29 mouse cellular contexts compared by ENCODE assay signal in the genomic region with DNA sequence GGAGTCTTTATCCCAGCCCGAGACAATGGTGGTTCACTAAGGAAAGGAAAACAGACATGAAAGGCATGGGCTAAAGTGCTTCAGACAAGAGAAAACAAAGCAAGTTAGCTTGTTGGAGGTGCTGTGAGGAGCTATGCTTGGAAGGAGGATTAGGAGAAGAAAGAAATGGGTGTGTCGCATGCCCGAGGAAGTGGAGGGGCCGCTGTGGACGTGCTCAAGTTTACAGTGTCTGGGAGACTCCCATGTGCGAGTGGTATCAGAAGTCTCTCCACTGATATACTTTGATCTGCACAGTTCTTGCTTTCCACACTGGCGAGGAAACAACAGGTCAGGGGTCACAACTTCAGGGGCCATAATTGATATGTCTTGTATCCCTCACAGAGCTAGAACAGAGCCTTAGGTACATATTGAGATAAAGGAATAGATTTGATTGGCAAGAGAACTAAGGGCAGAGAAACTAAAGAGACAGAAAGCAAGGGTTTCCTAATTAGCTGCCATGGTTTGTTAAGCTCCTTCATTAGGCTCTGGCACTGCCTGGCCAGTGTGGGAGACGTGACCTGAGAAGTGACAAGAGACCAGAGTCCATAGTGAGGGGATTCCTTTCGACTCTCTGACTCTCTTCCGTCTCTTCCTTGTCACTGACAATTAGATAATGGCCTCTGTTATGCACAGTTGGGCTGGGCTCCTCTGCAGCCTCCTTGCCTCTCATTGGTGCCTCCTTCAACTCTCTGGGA.
DNase-seq lines count a peak whose midpoint lies in the region; ATAC-seq and TF ChIP-seq lines count a peak whose summit lies in the region.
"Had no signal": no experiment of that assay in that cellular context is flagged by ENCODE, and none has a peak within 500 bp of the region (broad histone marks: within the 10 kb centered on the region; RNA-seq: fewer than 3 reads in every experiment).

No protein-coding gene starts in this region.

- 8% methylated on average over 10 of the region's 10 CpGs for WGBS in forebrain, embryonic 11.5 days
- 7% methylated on average over 10 of the region's 10 CpGs for WGBS in forebrain, embryonic 12.5 days
- 15% methylated on average over 10 of the region's 10 CpGs for WGBS in midbrain, embryonic 15.5 days
- WGBS in midbrain, embryonic 16.5 days: 9% methylated on average over 10 of the region's 10 CpGs
- 35% methylated on average over 10 of the region's 10 CpGs for WGBS in intestine, embryonic 15.5 days
- 45% methylated on average over 10 of the region's 10 CpGs for WGBS in stomach, embryonic 15.5 days
- 89% methylated on average over 10 of the region's 10 CpGs for WGBS in thymus, adult 2 months

- ATAC-seq in forebrain, embryonic 11.5 days (replicated peaks; ENCODE audit: low FRiP score): 0 out of 2 replicates have a peak, but pooled peaks have one; percentile 40
- no peak for ATAC-seq in forebrain, embryonic 12.5 days (ENCODE audit: low FRiP score)
- 0 out of 2 replicates have a peak, but pooled peaks have one; percentile 27 for ATAC-seq in midbrain, embryonic 15.5 days (replicated peaks)
- ATAC-seq in midbrain, embryonic 16.5 days: no peak
- peak; percentile 67 for ATAC-seq in intestine, embryonic 15.5 days
- ATAC-seq in stomach, embryonic 15.5 days (ENCODE audit: insufficient read depth, low FRiP score, low read depth): 0 out of 2 replicates have a peak, but pooled peaks have one; percentile 46
- ATAC-seq: activated CD4-positive, CD25-positive, alpha-beta regulatory T cell, adult 4 months; CD4-positive, CD25-positive, alpha-beta regulatory T cell, adult 4 months; forebrain, embryonic 13.5 days; Patski had no signal

- no peak for TF ChIP-seq POLR2A in thymus, adult 2 months (IDR thresholded peaks at IDR 0.05; ENCODE audit: control insufficient read depth, extremely low read depth, insufficient read depth, low read length, poor library complexity)

- H3K36me3 ChIP-seq in forebrain, embryonic 11.5 days (ENCODE audit: control insufficient read depth, insufficient read depth, low read length): no peaks in the 10 kb centered on the region
- H3K36me3 ChIP-seq in forebrain, embryonic 12.5 days (replicated peaks): no peaks in the 10 kb centered on the region
- no peaks in the 10 kb centered on the region for H3K36me3 ChIP-seq in midbrain, embryonic 15.5 days (replicated peaks)
- no peaks in the 10 kb centered on the region for H3K36me3 ChIP-seq in midbrain, embryonic 16.5 days (ENCODE audit: control insufficient read depth, insufficient read depth, low read length)
- no peaks in the 10 kb centered on the region for H3K36me3 ChIP-seq in intestine, embryonic 15.5 days
- no peaks in the 10 kb centered on the region for H3K36me3 ChIP-seq in stomach, embryonic 15.5 days
- H3K36me3 ChIP-seq in thymus, adult 2 months (ENCODE audit: control insufficient read depth, insufficient read depth, low read length): no peaks in the 10 kb centered on the region
- H3K36me3 ChIP-seq: G1E; heart, embryonic 12.5 days; limb, embryonic 15.5 days; lung, embryonic 15.5 days; neural tube, embryonic 12.5 days had no signal

- H3K4me3 ChIP-seq in forebrain, embryonic 11.5 days (ENCODE audit: low read depth, low read length): no peak overlapping the region
- H3K4me3 ChIP-seq in forebrain, embryonic 12.5 days (replicated peaks): no peak overlapping the region
- no peak overlapping the region for H3K4me3 ChIP-seq in midbrain, embryonic 15.5 days
- no peak overlapping the region for H3K4me3 ChIP-seq in midbrain, embryonic 16.5 days (ENCODE audit: low read depth, low read length)
- H3K4me3 ChIP-seq in intestine, embryonic 15.5 days (replicated peaks): no peak overlapping the region
- H3K4me3 ChIP-seq in stomach, embryonic 15.5 days (replicated peaks): no peak overlapping the region
- no peak overlapping the region for H3K4me3 ChIP-seq in thymus, adult 2 months (ENCODE audit: control insufficient read depth, insufficient read depth, low read length)
- H3K4me3 ChIP-seq: forebrain, embryonic 13.5 days; heart, embryonic 12.5 days; left cerebral cortex, adult 2 months; limb, embryonic 15.5 days; lung, embryonic 15.5 days; neural tube, embryonic 12.5 days had no signal

- no peak for TF ChIP-seq CTCF in thymus, adult 2 months (IDR thresholded peaks at IDR 0.05; ENCODE audit: borderline replicate concordance, control insufficient read depth, extremely low read depth, insufficient read depth, low read length, poor library complexity)

- H3K9me3 ChIP-seq in forebrain, embryonic 11.5 days (ENCODE audit: control insufficient read depth, low read length): no peaks in the 10 kb centered on the region
- no peaks in the 10 kb centered on the region for H3K9me3 ChIP-seq in forebrain, embryonic 12.5 days
- H3K9me3 ChIP-seq in midbrain, embryonic 15.5 days: no peaks in the 10 kb centered on the region
- no peaks in the 10 kb centered on the region for H3K9me3 ChIP-seq in midbrain, embryonic 16.5 days (replicated peaks; ENCODE audit: control insufficient read depth, low read length, poor library complexity, severe bottlenecking)
- H3K9me3 ChIP-seq in intestine, embryonic 15.5 days: no peaks in the 10 kb centered on the region
- H3K9me3 ChIP-seq in stomach, embryonic 15.5 days: no peaks in the 10 kb centered on the region
- H3K9me3 ChIP-seq: forebrain, embryonic 13.5 days; G1E; heart, embryonic 12.5 days; limb, embryonic 15.5 days; lung, embryonic 15.5 days; neural tube, embryonic 12.5 days had no signal

- no peak overlapping the region for H3K27ac ChIP-seq in forebrain, embryonic 11.5 days (ENCODE audit: low read depth, low read length)
- no peak overlapping the region for H3K27ac ChIP-seq in forebrain, embryonic 12.5 days
- H3K27ac ChIP-seq in midbrain, embryonic 15.5 days: no peak overlapping the region
- no peak overlapping the region for H3K27ac ChIP-seq in midbrain, embryonic 16.5 days (ENCODE audit: low read length)
- H3K27ac ChIP-seq in intestine, embryonic 15.5 days: no peak overlapping the region
- H3K27ac ChIP-seq in stomach, embryonic 15.5 days: 0 out of 2 replicates have a peak overlapping the region, but pooled peaks have one; percentile 0
- H3K27ac ChIP-seq in thymus, adult 2 months (ENCODE audit: control insufficient read depth, insufficient read depth, low read length): no peak overlapping the region
- H3K27ac ChIP-seq: forebrain, embryonic 13.5 days; kidney, postnatal 0 days; left cerebral cortex, adult 2 months; limb, embryonic 15.5 days; liver, embryonic 14.5 days; lung, embryonic 15.5 days; macrophage; neural tube, embryonic 12.5 days had no signal

- DNase-seq in forebrain, embryonic 11.5 days (ENCODE audit: low spot score): no peak
- no peak for DNase-seq in thymus, adult 2 months
- DNase-seq in adrenal gland, postnatal 4 days (ENCODE audit: low spot score in 2 of 2): no peak
- DNase-seq: adrenal gland, adult 8-10 months; cerebellum, adult 8-10 months; cerebellum, postnatal 36 days; gastrocnemius, postnatal 14 days; heart, adult 11 months; heart, postnatal 10 days; kidney, adult 2 months; thymus, postnatal 14 days had no signal

- no peak overlapping the region for H3K9ac ChIP-seq in forebrain, embryonic 11.5 days (ENCODE audit: low read length)
- no peak overlapping the region for H3K9ac ChIP-seq in forebrain, embryonic 12.5 days
- H3K9ac ChIP-seq in midbrain, embryonic 15.5 days: no peak overlapping the region
- H3K9ac ChIP-seq in midbrain, embryonic 16.5 days (ENCODE audit: low read depth, low read length): no peak overlapping the region
- no peak overlapping the region for H3K9ac ChIP-seq in intestine, embryonic 15.5 days
- H3K9ac ChIP-seq in stomach, embryonic 15.5 days: no peak overlapping the region
- H3K9ac ChIP-seq: forebrain, embryonic 13.5 days; heart, embryonic 12.5 days; limb, embryonic 15.5 days; liver, embryonic 14.5 days; lung, embryonic 15.5 days; neural tube, embryonic 12.5 days had no signal

- H3K4me2 ChIP-seq in forebrain, embryonic 11.5 days (ENCODE audit: low read depth, low read length, severe bottlenecking): no peak overlapping the region
- H3K4me2 ChIP-seq in forebrain, embryonic 12.5 days: no peak overlapping the region
- no peak overlapping the region for H3K4me2 ChIP-seq in midbrain, embryonic 15.5 days
- H3K4me2 ChIP-seq in midbrain, embryonic 16.5 days (ENCODE audit: low read length): no peak overlapping the region
- no peak overlapping the region for H3K4me2 ChIP-seq in intestine, embryonic 15.5 days (replicated peaks)
- no peak overlapping the region for H3K4me2 ChIP-seq in stomach, embryonic 15.5 days
- H3K4me2 ChIP-seq: forebrain, embryonic 13.5 days; heart, embryonic 12.5 days; limb, embryonic 15.5 days; lung, embryonic 15.5 days; neural tube, embryonic 12.5 days had no signal

- H3K4me1 ChIP-seq in forebrain, embryonic 11.5 days (replicated peaks; ENCODE audit: control insufficient read depth, insufficient read depth, low read length): peaks cover 9% of the 10 kb centered on the region
- peaks cover 31% of the 10 kb centered on the region for H3K4me1 ChIP-seq in forebrain, embryonic 12.5 days
- H3K4me1 ChIP-seq in midbrain, embryonic 15.5 days: peaks cover 6% of the 10 kb centered on the region; the same call in 1 of the 2 replicates
- H3K4me1 ChIP-seq in midbrain, embryonic 16.5 days (ENCODE audit: control insufficient read depth, insufficient read depth, low read length): 0 out of 2 replicates have a peak, but pooled peaks cover 4% of the 10 kb centered on the region
- peaks cover 13% of the 10 kb centered on the region; the same call in 1 of the 2 replicates for H3K4me1 ChIP-seq in intestine, embryonic 15.5 days (replicated peaks)
- H3K4me1 ChIP-seq in stomach, embryonic 15.5 days: peaks cover 3% of the 10 kb centered on the region; the same call in 1 of the 2 replicates
- H3K4me1 ChIP-seq in thymus, adult 2 months (replicated peaks; ENCODE audit: control insufficient read depth, insufficient read depth, low read length): no peaks in the 10 kb centered on the region

- H3K27me3 ChIP-seq in forebrain, embryonic 11.5 days (ENCODE audit: control insufficient read depth, insufficient read depth, low read length): no peaks in the 10 kb centered on the region
- 0 out of 2 replicates have a peak, but pooled peaks cover 3% of the 10 kb centered on the region for H3K27me3 ChIP-seq in forebrain, embryonic 12.5 days
- no peaks in the 10 kb centered on the region for H3K27me3 ChIP-seq in midbrain, embryonic 15.5 days (replicated peaks)
- no peaks in the 10 kb centered on the region for H3K27me3 ChIP-seq in midbrain, embryonic 16.5 days (ENCODE audit: control insufficient read depth, insufficient read depth, low read depth, low read length)
- no peaks in the 10 kb centered on the region for H3K27me3 ChIP-seq in intestine, embryonic 15.5 days (replicated peaks)
- no peaks in the 10 kb centered on the region for H3K27me3 ChIP-seq in stomach, embryonic 15.5 days (replicated peaks)
- H3K27me3 ChIP-seq in thymus, adult 2 months (ENCODE audit: control insufficient read depth, insufficient read depth, low read length): no peaks in the 10 kb centered on the region
- H3K27me3 ChIP-seq: forebrain, embryonic 13.5 days; limb, embryonic 15.5 days; lung, embryonic 15.5 days; neural tube, embryonic 12.5 days; Patski had no signal

Comparison
In these comparisons a context has a peak if more than half of its experiments do, and no peak if none do; other contexts are left out.
1. ATAC-seq: peak in forebrain, embryonic 11.5 days (single experiment), midbrain, embryonic 15.5 days (single experiment), intestine, embryonic 15.5 days (single experiment) and stomach, embryonic 15.5 days (single experiment); none in forebrain, embryonic 12.5 days (single experiment) and midbrain, embryonic 16.5 days (single experiment).